Mouse (Mus musculus): Measurements from ENCODE around the gene Muc3.

- TF ChIP-seq CTCF (IDR thresholded peaks at IDR 0.05; ENCODE audit: low read depth, low read length), result no peak
- TF ChIP-seq TAL1 (conservative IDR thresholded peaks at IDR 0.05; ENCODE audit: low read depth, low read length), result no peak
These were observed 64.1 kb downstream of the Muc3 start for GRCm38 (mm10) chr5:137085021-137085420.

Measured in G1E (cell line).